Mouse (Mus musculus) liver, embryonic 15.5 days (tissue): ENCODE measurements around the gene Ing5. TPM values are rescaled to one million over a fixed set of nuclear protein-coding genes. Genes with fewer than 3 reads are reported as not detected.
"Not testable (repeated sequence)": the region's sequence is repeated elsewhere in the genome, so short reads cannot be mapped to it uniquely, and the experiment has no call there.

Source experiments
- ATAC-seq: fragments of 200-750 bp; cut with Nextera tagmentation; 2 replicates; pipeline ENCODE4 v1.8.0; 2017; ENCODE audit warnings: moderate number of reproducible peaks, mild to moderate bottlenecking, moderate library complexity; ENCODE audit not compliant: insufficient read depth
- H3K27ac ChIP-seq: fragments of 300-500 bp; sonication (generic); replicated peaks from 2 replicates; pipeline ENCODE4 v1.5.1; 2015; ENCODE audit warnings: mild to moderate bottlenecking, inconsistent platforms
- H3K27me3 ChIP-seq: fragments of 300-500 bp; sonication (generic); 2 replicates; pipeline ENCODE4 v1.6.1; 2015; ENCODE audit warnings: mild to moderate bottlenecking, inconsistent platforms
- H3K36me3 ChIP-seq: fragments of 300-500 bp; sonication (generic); replicated peaks from 2 replicates; pipeline ENCODE4 v1.6.1; 2015; ENCODE audit warnings: moderate library complexity, mild to moderate bottlenecking, inconsistent platforms
- H3K4me1 ChIP-seq: fragments of 300-500 bp; sonication (generic); replicated peaks from 2 replicates; pipeline ENCODE4 v1.6.1; 2015; ENCODE audit warnings: inconsistent platforms
- H3K4me2 ChIP-seq: fragments of 300-500 bp; sonication (generic); 2 replicates; pipeline ENCODE4 v1.6.1; 2015; ENCODE audit warnings: moderate library complexity, mild to moderate bottlenecking, inconsistent platforms
- H3K4me3 ChIP-seq: fragments of 300-500 bp; sonication (generic); replicated peaks from 2 replicates; pipeline ENCODE4 v1.5.1; 2015; ENCODE audit warnings: mild to moderate bottlenecking, inconsistent platforms
- H3K9ac ChIP-seq: fragments of 300-500 bp; sonication (generic); 2 replicates; pipeline ENCODE4 v1.6.1; 2015; ENCODE audit warnings: moderate library complexity, mild to moderate bottlenecking, inconsistent platforms
- H3K9me3 ChIP-seq: fragments of 300-500 bp; sonication (generic); replicated peaks from 2 replicates; pipeline ENCODE4 v1.6.1; 2016; ENCODE audit warnings: inconsistent platforms
- WGBS: fragments of 180-500 bp; shearing (Covaris S2); methylation state at CpG from one replicate; pipeline ENCODE4 v1.1.7; 2015; ENCODE audit warnings: mixed read lengths; ENCODE audit not compliant: insufficient replicate concordance; 5-methylcytosine and 5-hydroxymethylcytosine counted together
- polyA plus RNA-seq: library from polyadenylated mRNA; unstranded; fragments of >200 nt; fragmentation: Nextera tagmentation; extraction: Ambion mirVana; gene quantifications from 2 replicates; pipeline ENCODE4 v1.2.1, GENCODE M21; 2015

The Ing5 gene
- 9.4 TPM in 2 replicates for polyA plus RNA-seq

DNA sequence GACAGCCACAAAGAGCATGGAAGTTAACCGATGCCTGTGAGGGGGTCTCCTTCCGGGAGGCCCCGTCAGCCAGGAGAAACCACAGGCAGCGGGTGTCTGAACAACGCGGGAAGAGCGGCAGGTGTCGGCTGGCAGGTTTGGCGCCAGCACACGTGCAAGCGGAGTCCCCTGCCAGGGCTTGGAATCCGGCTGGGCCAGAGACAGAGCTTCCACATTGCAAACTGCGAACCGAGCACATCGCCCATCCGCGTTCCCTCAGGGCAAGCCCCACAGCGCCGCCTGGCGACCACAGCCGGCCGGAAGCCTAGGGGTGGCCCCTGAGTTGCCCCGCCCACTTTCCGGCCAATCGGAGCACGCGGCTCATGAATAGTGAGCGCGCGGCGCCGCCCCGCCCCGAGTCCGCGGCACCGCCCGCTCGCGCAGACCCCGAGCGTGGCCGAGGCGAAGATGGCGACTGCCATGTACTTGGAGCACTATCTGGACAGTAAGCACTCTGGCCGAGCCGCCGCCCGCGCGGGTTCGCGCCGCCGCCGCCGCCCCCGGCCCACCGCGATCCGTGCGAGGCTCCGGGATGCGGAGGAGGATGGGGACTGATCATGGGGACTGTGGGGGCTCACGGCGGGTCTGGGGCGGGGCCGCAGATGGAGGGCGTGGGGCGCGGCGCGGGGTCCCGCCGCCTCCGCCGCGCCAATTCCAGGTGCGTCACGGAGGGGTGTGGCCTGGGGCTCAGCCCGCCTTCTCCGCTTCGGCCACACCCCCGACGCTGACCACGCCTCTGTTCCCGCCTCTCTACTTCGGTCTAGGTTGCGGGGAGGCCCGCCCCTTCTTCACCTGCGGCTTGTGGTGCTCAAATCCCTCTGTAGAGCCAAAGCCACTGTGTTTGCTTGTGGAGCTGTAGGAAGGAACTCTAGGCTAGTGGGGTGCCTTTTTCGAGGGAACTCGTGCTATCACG lies at the start of gene Ing5:
Gene Ing5, plus strand, starts transcription at position 410 of the 952 bp plus-strand sequence.
- Histone ChIP-seq H3K27ac (peak within 1 kb of the TSS; percentile 99), H3K9me3 (no peaks in the 10 kb centered on the region), H3K4me2 (peak within 1 kb of the TSS; percentile 97), H3K4me3 (peak within 1 kb of the TSS; percentile 91), H3K36me3 (peaks cover 39% of the 10 kb centered on the region), H3K9ac (peak within 1 kb of the TSS; percentile 85), H3K4me1 (peaks cover 63% of the 10 kb centered on the region), H3K27me3 (no peaks in the 10 kb centered on the region)
- WGBS = under 1% methylated on average over 94 of the region's 94 CpGs
- ATAC-seq = peak; percentile 91

DNA sequence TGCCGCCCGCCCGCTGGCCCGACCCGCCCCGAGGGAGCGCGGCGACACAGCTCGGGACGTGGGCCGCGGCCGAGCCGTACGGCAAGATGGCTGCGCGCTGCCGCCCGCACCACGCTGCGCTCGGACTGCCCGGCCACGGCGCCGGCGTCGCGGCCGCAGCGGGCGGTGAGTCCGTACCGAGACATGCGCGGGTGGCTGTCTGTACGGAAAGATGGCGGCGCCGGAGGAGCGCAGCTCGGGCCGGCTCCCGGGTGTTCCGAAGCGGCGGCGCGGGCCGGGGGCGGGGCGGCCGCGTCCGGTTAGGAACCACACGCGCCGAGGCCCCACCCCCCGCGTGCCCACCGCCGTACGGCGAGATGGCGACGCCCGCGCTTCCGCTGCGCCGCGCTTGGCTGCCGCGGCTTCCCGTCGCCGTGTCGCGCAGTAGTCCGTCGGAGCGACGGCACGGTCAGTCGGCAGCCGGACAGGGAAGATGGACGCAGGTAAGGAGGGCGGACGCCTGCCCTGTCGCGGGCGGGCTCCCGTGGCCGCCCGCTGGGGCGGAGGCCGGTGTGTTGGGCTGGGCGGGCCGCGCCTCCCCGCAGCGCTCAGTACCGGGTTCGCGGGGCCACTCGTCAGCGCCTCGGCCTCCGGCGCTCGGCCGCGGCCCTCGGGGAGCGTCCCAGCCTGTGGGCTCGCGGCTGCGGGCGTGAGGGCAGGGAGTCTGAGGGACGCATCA lies 49.0 kb upstream of the Ing5 start, which contains the start of gene Thap4:
Gene Thap4, minus strand, starts transcription at position 292 of the 718 bp plus-strand sequence.
- H3K9ac ChIP-seq = peak within 1 kb of the TSS; percentile 92
- no peaks in the 10 kb centered on the region for H3K9me3 ChIP-seq
- H3K27me3 ChIP-seq = no peaks in the 10 kb centered on the region
- ATAC-seq = peak; percentile 84
- WGBS = under 1% methylated on average over 114 of the region's 121 CpGs
- peak within 1 kb of the TSS; percentile 96 for H3K4me3 ChIP-seq
- peaks cover 9% of the 10 kb centered on the region; the same call in 1 of the 2 replicates for H3K36me3 ChIP-seq
- H3K4me1 ChIP-seq = peaks cover 56% of the 10 kb centered on the region
- peak within 1 kb of the TSS; percentile 99 for H3K4me2 ChIP-seq
- peak within 1 kb of the TSS; percentile 95 for H3K27ac ChIP-seq

DNA sequence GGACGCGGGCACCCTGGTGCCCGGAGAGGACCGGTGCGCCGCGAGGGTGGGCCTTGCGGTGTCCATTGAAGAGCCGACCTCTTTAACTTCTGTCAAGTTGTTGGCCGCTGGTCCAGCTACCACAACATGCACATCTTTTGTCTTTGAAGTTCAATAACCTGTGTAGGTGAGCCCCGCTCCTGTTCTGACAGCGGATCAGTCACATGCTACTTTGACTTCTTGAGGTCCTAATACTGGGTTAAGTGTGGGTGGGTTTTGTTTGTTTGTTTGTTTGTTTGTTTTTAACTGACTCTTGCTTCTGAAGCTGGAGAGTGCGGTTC lies 48.5 kb upstream of the Ing5 start:
- ATAC-seq = no peak
- Histone ChIP-seq H3K4me3 (peak overlapping the region; percentile 96), H3K9ac (peak overlapping the region; percentile 92), H3K9me3 (no peaks in the 10 kb centered on the region), H3K36me3 (0 out of 2 replicates have a peak, but pooled peaks cover 4% of the 10 kb centered on the region), H3K4me2 (peak overlapping the region; percentile 99), H3K27ac (peak overlapping the region; percentile 95), H3K4me1 (peaks cover 61% of the 10 kb centered on the region), H3K27me3 (no peaks in the 10 kb centered on the region)
- under 1% methylated on average over 13 of the region's 13 CpGs for whole genome bisulfite sequencing

DNA sequence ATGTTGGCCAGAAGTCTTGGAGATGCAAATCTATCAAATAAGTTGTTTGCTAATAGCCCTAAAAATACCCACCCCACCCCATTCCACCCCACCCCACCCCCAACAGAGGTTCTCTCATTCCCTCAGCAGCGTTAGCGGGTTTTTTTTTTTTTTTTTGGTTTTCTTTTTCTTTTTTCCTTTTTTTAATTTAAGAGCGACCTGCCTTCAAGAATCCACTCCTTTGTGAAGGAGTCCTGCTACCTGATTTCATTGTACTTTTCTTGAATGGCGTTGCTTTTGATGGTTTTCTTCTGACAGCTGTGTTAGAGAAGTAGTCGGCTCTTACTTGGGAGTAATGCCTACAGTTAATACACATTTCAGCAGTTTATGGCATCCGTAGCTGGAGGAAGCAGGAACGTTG lies 48.1 kb upstream of the Ing5 start:
- 13% methylated on average over 7 of the region's 7 CpGs for WGBS
- Histone ChIP-seq H3K9ac (peak overlapping the region; percentile 92), H3K9me3 (no peaks in the 10 kb centered on the region), H3K27ac (peak overlapping the region; percentile 95), H3K36me3 (0 out of 2 replicates have a peak, but pooled peaks cover under 1% of the 10 kb centered on the region), H3K27me3 (no peaks in the 10 kb centered on the region), H3K4me2 (peak overlapping the region; percentile 99), H3K4me1 (peaks cover 63% of the 10 kb centered on the region), H3K4me3 (peak overlapping the region; percentile 96)
- no peak for ATAC-seq

DNA sequence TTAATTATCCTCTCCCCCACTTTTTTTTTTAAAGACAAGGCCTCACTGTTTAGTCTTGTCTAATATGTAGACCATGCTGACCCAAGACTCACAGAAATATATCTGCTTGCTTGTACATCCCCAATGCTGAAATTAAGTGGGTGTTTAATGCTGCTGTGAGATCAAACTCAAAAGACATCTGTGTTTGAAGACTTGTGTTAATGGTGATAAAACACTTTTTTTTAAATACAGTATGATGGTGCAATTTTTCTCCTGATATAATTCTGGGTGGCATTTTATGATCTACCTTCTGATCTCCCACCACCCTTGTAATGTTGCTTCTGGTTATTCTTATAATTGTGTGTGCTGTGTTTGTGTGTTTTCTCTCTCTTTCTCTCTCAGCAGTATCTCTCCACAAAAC lies 47.6 kb upstream of the Ing5 start:
- peak; percentile 10; the same call in 1 of the 2 replicates for ATAC-seq
- Histone ChIP-seq H3K9me3 (no peaks in the 10 kb centered on the region), H3K4me2 (peak overlapping the region; percentile 99), H3K4me3 (peak overlapping the region; percentile 96), H3K4me1 (peaks cover 63% of the 10 kb centered on the region), H3K9ac (peak overlapping the region; percentile 92), H3K27me3 (no peaks in the 10 kb centered on the region), H3K27ac (peak overlapping the region; percentile 95), H3K36me3 (no peaks in the 10 kb centered on the region)

DNA sequence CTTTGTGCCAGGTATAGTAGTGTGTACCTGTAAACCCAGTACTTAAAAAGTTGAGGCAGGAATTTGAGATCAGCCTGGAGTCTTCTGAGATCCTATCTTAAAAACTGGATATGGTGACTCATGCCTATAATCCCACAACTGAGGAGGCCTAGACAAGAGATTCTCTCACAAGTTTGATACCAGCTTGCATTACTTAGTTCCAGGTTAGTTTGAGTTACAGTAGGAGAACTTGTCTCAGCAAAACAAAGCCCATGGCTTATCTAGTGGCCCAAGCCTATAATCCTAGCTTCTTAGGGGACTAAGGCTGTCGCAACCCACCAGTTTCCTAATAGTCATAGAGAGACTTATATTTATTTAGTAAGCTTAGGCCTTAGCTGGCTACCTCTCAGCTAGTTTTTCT lies 43.7 kb upstream of the Ing5 start:
- Histone ChIP-seq H3K4me1 (peaks cover 78% of the 10 kb centered on the region), H3K9me3 (no peaks in the 10 kb centered on the region), H3K4me2 (no peak overlapping the region), H3K9ac (no peak overlapping the region), H3K27me3 (no peaks in the 10 kb centered on the region), H3K36me3 (peaks cover 4% of the 10 kb centered on the region; the same call in 1 of the 2 replicates), H3K27ac (no peak overlapping the region), H3K4me3 (no peak overlapping the region)
- WGBS = 91% methylated on average over 1 of the region's 1 CpGs
- no peak for ATAC-seq

DNA sequence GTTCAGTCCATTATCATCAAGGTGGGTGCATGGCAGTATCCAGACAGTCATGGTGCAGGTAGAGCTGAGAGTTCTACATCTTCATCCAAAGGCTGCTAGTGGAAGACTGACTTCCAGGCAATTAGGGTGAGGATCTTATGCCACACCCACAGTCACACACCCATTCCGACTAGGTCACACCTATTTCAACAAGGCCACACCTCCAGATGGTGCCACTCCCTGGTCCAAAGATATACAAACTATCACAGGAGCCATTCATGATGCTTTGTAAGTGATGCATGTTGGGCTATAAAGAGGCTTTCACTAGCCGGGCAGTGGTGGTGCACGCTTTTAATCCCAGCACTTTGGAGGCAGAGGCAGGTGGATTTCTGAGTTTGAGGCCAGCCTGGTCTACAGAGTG lies 40.2 kb upstream of the Ing5 start:
- not testable (repeated sequence) for H3K9me3 ChIP-seq, H3K9ac ChIP-seq, H3K27me3 ChIP-seq, H3K4me3 ChIP-seq
- peak overlapping the region; percentile 35; the same call in 1 of the 2 replicates for H3K4me2 ChIP-seq
- H3K27ac ChIP-seq = peak overlapping the region; percentile 49
- ATAC-seq = peak; percentile 79
- 68% methylated on average over 3 of the region's 3 CpGs for WGBS
- H3K36me3 ChIP-seq = peaks cover 15% of the 10 kb centered on the region
- peaks cover 58% of the 10 kb centered on the region for H3K4me1 ChIP-seq

DNA sequence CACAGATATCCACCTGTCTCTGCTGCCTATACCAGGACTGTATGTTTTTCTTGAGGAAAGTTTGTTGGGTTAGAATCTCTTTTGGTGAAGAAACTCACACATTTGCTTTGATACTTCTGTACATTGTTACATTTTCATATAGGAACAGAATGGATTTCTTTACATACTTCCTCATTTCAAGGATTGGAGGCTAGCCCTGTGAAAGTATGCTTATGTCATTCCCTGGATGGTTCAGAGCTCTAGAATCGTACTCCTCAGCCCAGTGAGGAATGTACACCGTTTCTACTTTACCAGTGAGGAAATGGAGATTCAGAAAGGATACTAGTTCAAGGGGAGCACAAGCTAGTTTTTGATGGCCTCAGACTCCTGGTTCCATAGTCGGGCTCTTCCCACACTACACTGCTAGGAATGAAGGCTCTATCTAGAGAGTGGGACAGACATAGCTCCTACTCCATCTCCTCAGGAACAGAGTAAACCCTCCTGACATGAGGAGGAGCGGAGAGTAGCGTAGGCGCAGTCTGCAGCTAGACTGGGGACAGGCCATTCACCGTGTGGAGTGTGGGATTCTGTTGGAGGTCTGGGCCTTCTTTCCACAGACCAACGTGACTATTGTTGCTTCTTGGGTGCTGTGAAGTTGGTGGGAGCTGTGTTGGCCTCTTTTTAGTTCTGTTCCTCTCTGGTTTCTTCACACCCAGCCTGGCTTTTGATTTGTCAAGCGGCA lies 38.7 kb upstream of the Ing5 start:
- Histone ChIP-seq H3K36me3 (peaks cover 30% of the 10 kb centered on the region), H3K4me3 (no peak overlapping the region), H3K27ac (no peak overlapping the region), H3K9ac (no peak overlapping the region), H3K27me3 (no peaks in the 10 kb centered on the region), H3K4me1 (peaks cover 43% of the 10 kb centered on the region), H3K9me3 (no peaks in the 10 kb centered on the region), H3K4me2 (no peak overlapping the region)
- 79% methylated on average over 9 of the region's 9 CpGs for WGBS
- ATAC-seq = no peak

DNA sequence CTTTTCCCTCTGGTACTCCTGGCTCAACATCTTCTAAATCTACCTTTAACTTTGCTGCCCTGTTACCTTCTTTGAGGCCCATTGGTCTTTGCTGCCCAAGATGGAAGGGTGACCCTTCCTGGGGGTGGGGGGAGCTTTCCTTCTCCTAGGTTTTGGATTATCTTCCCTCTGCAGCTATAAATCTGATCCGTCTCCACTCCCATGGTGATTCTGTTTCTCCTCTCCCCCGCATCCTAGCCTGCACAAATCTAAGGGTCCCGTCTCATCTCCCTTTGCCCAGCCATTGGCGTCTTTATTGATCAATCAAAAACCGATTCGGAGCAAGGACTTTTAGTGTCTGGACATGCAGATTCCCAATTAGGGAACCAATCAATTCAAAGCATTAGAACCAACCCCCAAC lies 36.2 kb upstream of the Ing5 start:
- Histone ChIP-seq H3K4me3 (no peak overlapping the region), H3K36me3 (peaks cover 42% of the 10 kb centered on the region), H3K9me3 (no peaks in the 10 kb centered on the region), H3K9ac (no peak overlapping the region), H3K27me3 (no peaks in the 10 kb centered on the region), H3K4me1 (peaks cover 30% of the 10 kb centered on the region), H3K27ac (no peak overlapping the region), H3K4me2 (no peak overlapping the region)
- no peak for ATAC-seq
- 91% methylated on average over 6 of the region's 6 CpGs for WGBS

DNA sequence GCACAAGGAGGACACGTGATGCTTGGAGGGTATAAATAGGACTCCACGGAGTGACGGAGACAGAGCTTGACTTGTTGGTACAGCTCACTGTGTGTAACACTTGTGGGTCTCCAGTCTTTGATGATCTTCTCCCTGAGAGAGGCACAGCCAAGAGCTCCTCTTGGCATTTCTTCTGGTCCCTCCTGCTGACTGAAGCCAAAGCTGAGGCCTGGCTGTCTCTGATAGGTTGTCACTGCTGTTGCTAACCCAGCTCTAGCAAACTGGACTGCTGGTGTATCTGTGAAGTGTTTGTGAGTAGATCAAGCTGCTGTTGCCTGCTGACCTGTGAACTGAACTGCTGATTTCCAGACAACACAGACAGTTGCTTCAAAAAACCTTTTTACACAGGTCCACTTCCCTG lies 33.9 kb upstream of the Ing5 start:
- Histone ChIP-seq H3K9me3 (no peaks in the 10 kb centered on the region), H3K4me3 (no peak overlapping the region), H3K27me3 (no peaks in the 10 kb centered on the region), H3K4me1 (peaks cover 12% of the 10 kb centered on the region; the same call in 1 of the 2 replicates), H3K36me3 (peaks cover 63% of the 10 kb centered on the region), H3K27ac (no peak overlapping the region), H3K4me2 (no peak overlapping the region), H3K9ac (no peak overlapping the region)
- no peak for ATAC-seq
- WGBS = 90% methylated on average over 3 of the region's 3 CpGs
